Mouse (Mus musculus): Measurements from ENCODE around the gene Cfap46. TPM values are rescaled to one million over a fixed set of nuclear protein-coding genes. Genes with fewer than 3 reads are reported as not detected.

Gene Cfap46
- polyA plus RNA-seq, 1 experiment, result 0.11 TPM

- WGBS, result 76% methylated on average over 9 of the region's 9 CpGs
- no peak for DNase-seq (ENCODE audit: low read depth in 1 of 2, low spot score in 2 of 2)
- Histone ChIP-seq H3K4me1 (ENCODE audit: control insufficient read depth, insufficient read depth, insufficient read length) (no peaks in the 10 kb centered on the region), H3K27ac (ENCODE audit: insufficient read depth, low read length) (no peak overlapping the region), H3K4me3 (ENCODE audit: extremely low read depth, insufficient read depth, insufficient read length) (no peak overlapping the region), H3K27me3 (ENCODE audit: control insufficient read depth, insufficient read depth, low read length) (no peaks in the 10 kb centered on the region), H3K36me3 (ENCODE audit: control insufficient read depth, insufficient read depth, low read length) (no peaks in the 10 kb centered on the region)
- TF ChIP-seq POLR2A (IDR thresholded peaks at IDR 0.05; ENCODE audit: low read depth, low read length), result no peak
- TF ChIP-seq CTCF (IDR thresholded peaks at IDR 0.05; ENCODE audit: extremely low read depth, insufficient read depth, insufficient read length, insufficient replicate concordance), result no peak
Measured at GRCm38 (mm10) chr7:139625156-139625555, 58.5 kb downstream of the Cfap46 start.

- Histone ChIP-seq H3K36me3 (ENCODE audit: control insufficient read depth, insufficient read depth, low read length) (no peaks in the 10 kb centered on the region), H3K4me1 (ENCODE audit: control insufficient read depth, insufficient read depth, insufficient read length) (no peaks in the 10 kb centered on the region), H3K27ac (ENCODE audit: insufficient read depth, low read length) (no peak overlapping the region), H3K4me3 (ENCODE audit: extremely low read depth, insufficient read depth, insufficient read length) (no peak overlapping the region), H3K27me3 (ENCODE audit: control insufficient read depth, insufficient read depth, low read length) (no peaks in the 10 kb centered on the region)
- WGBS, result 89% methylated on average over 13 of the region's 13 CpGs
- TF ChIP-seq POLR2A (IDR thresholded peaks at IDR 0.05; ENCODE audit: low read depth, low read length) (no peak), CTCF (IDR thresholded peaks at IDR 0.05; ENCODE audit: extremely low read depth, insufficient read depth, insufficient read length, insufficient replicate concordance) (no peak)
- no peak for DNase-seq (ENCODE audit: low read depth in 1 of 2, low spot score in 2 of 2)
Measured at GRCm38 (mm10) chr7:139622568-139622967, 61.0 kb downstream of the Cfap46 start.

GRCm38 (mm10) chr7:139615767-139616766 is 67.5 kb downstream of the Cfap46 start:
- 58% methylated on average over 12 of the region's 12 CpGs for WGBS
- DNase-seq (ENCODE audit: low read depth in 1 of 2, low spot score in 2 of 2), result peak in 1 of 2 experiments; percentile 9
- Histone ChIP-seq H3K36me3 (ENCODE audit: control insufficient read depth, insufficient read depth, low read length) (no peaks in the 10 kb centered on the region), H3K4me3 (ENCODE audit: extremely low read depth, insufficient read depth, insufficient read length) (no peak overlapping the region), H3K27ac (ENCODE audit: insufficient read depth, low read length) (no peak overlapping the region), H3K4me1 (ENCODE audit: control insufficient read depth, insufficient read depth, insufficient read length) (no peaks in the 10 kb centered on the region), H3K27me3 (ENCODE audit: control insufficient read depth, insufficient read depth, low read length) (no peaks in the 10 kb centered on the region)
- TF ChIP-seq CTCF (IDR thresholded peaks at IDR 0.05; ENCODE audit: extremely low read depth, insufficient read depth, insufficient read length, insufficient replicate concordance), result peak; percentile 55; the same call in 1 of the 2 replicates
- TF ChIP-seq POLR2A (IDR thresholded peaks at IDR 0.05; ENCODE audit: low read depth, low read length), result no peak

GRCm38 (mm10) chr7:139610328-139610727 is 73.3 kb downstream of the Cfap46 start:
- no peaks in the 10 kb centered on the region for H3K4me1 ChIP-seq (ENCODE audit: control insufficient read depth, insufficient read depth, insufficient read length)
- no peak overlapping the region for H3K4me3 ChIP-seq (ENCODE audit: extremely low read depth, insufficient read depth, insufficient read length)
- TF ChIP-seq POLR2A (IDR thresholded peaks at IDR 0.05; ENCODE audit: low read depth, low read length) (no peak), CTCF (IDR thresholded peaks at IDR 0.05; ENCODE audit: extremely low read depth, insufficient read depth, insufficient read length, insufficient replicate concordance) (no peak)
- 26% methylated on average over 2 of the region's 2 CpGs for WGBS
- no peaks in the 10 kb centered on the region for H3K36me3 ChIP-seq (ENCODE audit: control insufficient read depth, insufficient read depth, low read length)
- H3K27me3 ChIP-seq (ENCODE audit: control insufficient read depth, insufficient read depth, low read length), result no peaks in the 10 kb centered on the region
- no peak overlapping the region for H3K27ac ChIP-seq (ENCODE audit: insufficient read depth, low read length)
- DNase-seq (ENCODE audit: low read depth in 1 of 2, low spot score in 2 of 2), result no peak

- no peak overlapping the region for H3K4me3 ChIP-seq (ENCODE audit: extremely low read depth, insufficient read depth, insufficient read length)
- no peaks in the 10 kb centered on the region for H3K36me3 ChIP-seq (ENCODE audit: control insufficient read depth, insufficient read depth, low read length)
- TF ChIP-seq POLR2A (IDR thresholded peaks at IDR 0.05; ENCODE audit: low read depth, low read length), result no peak
- no peak for TF ChIP-seq CTCF (IDR thresholded peaks at IDR 0.05; ENCODE audit: extremely low read depth, insufficient read depth, insufficient read length, insufficient replicate concordance)
- no peak overlapping the region for H3K27ac ChIP-seq (ENCODE audit: insufficient read depth, low read length)
- 21% methylated on average over 6 of the region's 6 CpGs for WGBS
- H3K4me1 ChIP-seq (ENCODE audit: control insufficient read depth, insufficient read depth, insufficient read length), result no peaks in the 10 kb centered on the region
- H3K27me3 ChIP-seq (ENCODE audit: control insufficient read depth, insufficient read depth, low read length), result no peaks in the 10 kb centered on the region
- no peak for DNase-seq (ENCODE audit: low read depth in 1 of 2, low spot score in 2 of 2)
Measured at GRCm38 (mm10) chr7:139595862-139596261, 87.8 kb downstream of the Cfap46 start.

- TF ChIP-seq POLR2A (IDR thresholded peaks at IDR 0.05; ENCODE audit: low read depth, low read length), result no peak
- no peak for TF ChIP-seq CTCF (IDR thresholded peaks at IDR 0.05; ENCODE audit: extremely low read depth, insufficient read depth, insufficient read length, insufficient replicate concordance)
- Histone ChIP-seq H3K36me3 (ENCODE audit: control insufficient read depth, insufficient read depth, low read length) (no peaks in the 10 kb centered on the region), H3K27ac (ENCODE audit: insufficient read depth, low read length) (no peak overlapping the region), H3K27me3 (ENCODE audit: control insufficient read depth, insufficient read depth, low read length) (no peaks in the 10 kb centered on the region), H3K4me1 (ENCODE audit: control insufficient read depth, insufficient read depth, insufficient read length) (no peaks in the 10 kb centered on the region), H3K4me3 (ENCODE audit: extremely low read depth, insufficient read depth, insufficient read length) (no peak overlapping the region)
- DNase-seq (ENCODE audit: low read depth in 1 of 2, low spot score in 2 of 2), result no peak
- WGBS, result 73% methylated on average over 6 of the region's 6 CpGs
Measured at GRCm38 (mm10) chr7:139595311-139595710, 88.3 kb downstream of the Cfap46 start.

GRCm38 (mm10) chr7:139591311-139591710 is 92.3 kb downstream of the Cfap46 start:
- Histone ChIP-seq H3K4me3 (ENCODE audit: extremely low read depth, insufficient read depth, insufficient read length) (no peak overlapping the region), H3K4me1 (ENCODE audit: control insufficient read depth, insufficient read depth, insufficient read length) (no peaks in the 10 kb centered on the region), H3K27ac (ENCODE audit: insufficient read depth, low read length) (no peak overlapping the region), H3K27me3 (ENCODE audit: control insufficient read depth, insufficient read depth, low read length) (0 out of 2 replicates have a peak, but pooled peaks cover under 1% of the 10 kb centered on the region), H3K36me3 (ENCODE audit: control insufficient read depth, insufficient read depth, low read length) (no peaks in the 10 kb centered on the region)
- no peak for DNase-seq (ENCODE audit: low read depth in 1 of 2, low spot score in 2 of 2)
- 94% methylated on average over 5 of the region's 5 CpGs for WGBS
- TF ChIP-seq POLR2A (IDR thresholded peaks at IDR 0.05; ENCODE audit: low read depth, low read length), result no peak
- TF ChIP-seq CTCF (IDR thresholded peaks at IDR 0.05; ENCODE audit: extremely low read depth, insufficient read depth, insufficient read length, insufficient replicate concordance), result no peak
